Mouse (Mus musculus): ENCODE results near the gene Far2. TPM values are rescaled to one million over a fixed set of nuclear protein-coding genes. Genes with fewer than 3 reads are reported as not detected.
A peak's percentile ranks its signal among the peaks of the same experiment; 100 is the strongest.
"Not testable (repeated sequence)": the region's sequence is repeated elsewhere in the genome, so short reads cannot be mapped to it uniquely, and the experiment has no call there.

The Far2 gene
- polyA plus RNA-seq, 1 experiment from 2014 or later = 1.4 TPM

DNA sequence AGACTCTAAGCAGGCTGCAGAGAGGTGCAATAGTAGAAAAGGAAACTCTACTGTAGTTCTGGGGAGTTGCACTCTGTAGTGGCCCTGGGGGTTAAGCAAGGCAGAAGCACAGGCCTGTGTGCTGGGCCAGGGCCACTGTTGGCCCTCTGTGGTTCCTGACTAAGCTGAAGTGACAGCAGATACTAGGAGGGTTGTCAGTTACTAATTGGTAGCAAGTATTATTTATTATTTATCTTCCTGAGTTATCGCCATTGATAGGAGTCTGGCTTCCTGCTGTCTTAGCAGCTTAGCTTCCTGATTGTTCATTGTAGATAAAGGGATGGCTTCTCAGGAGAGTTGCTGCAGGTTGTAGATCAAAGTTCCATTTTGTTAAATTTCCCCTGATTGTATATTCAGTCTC is 73.6 kb downstream of the Far2 start:
- no peak overlapping the region for H3K27ac ChIP-seq (replicated peaks)
- no peak overlapping the region for H3K4me2 ChIP-seq
- no peak overlapping the region for H3K9ac ChIP-seq
- H3K27me3 ChIP-seq (replicated peaks) = no peaks in the 10 kb centered on the region
- no peaks in the 10 kb centered on the region for H3K36me3 ChIP-seq
- H3K4me3 ChIP-seq = no peak overlapping the region
- ATAC-seq (ENCODE audit: extremely low read depth, insufficient number of reproducible peaks, low FRiP score, low TSS enrichment) = no peak
- 69% methylated on average over 1 of the region's 1 CpGs for WGBS
- H3K9me3 ChIP-seq = no peaks in the 10 kb centered on the region
- no peaks in the 10 kb centered on the region for H3K4me1 ChIP-seq

DNA sequence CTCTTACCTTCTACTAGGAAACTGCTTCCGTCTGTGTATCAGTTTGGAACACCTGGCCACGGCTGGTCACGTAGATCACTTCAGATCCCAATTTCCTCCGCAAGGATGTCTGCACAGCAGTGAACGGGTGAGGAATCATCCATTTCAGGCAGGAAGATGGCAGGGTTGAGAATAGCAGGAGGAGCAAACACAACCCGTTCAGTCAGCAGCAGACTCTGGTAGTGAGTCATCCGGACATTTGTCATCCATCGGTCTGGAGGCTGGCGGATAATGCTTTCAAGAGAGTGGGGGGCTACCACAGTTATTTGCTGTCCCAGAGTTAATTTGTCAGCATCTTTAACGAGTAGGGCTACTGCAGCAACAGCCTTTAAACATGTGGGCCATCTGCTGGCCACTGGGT is 79.8 kb downstream of the Far2 start:
- not testable (repeated sequence) for H3K4me2 ChIP-seq; H3K4me1 ChIP-seq; H3K36me3 ChIP-seq; H3K4me3 ChIP-seq; ATAC-seq (ENCODE audit: extremely low read depth, insufficient number of reproducible peaks, low FRiP score, low TSS enrichment); H3K9me3 ChIP-seq; H3K27ac ChIP-seq (replicated peaks); H3K9ac ChIP-seq; H3K27me3 ChIP-seq (replicated peaks)
- WGBS = 59% methylated on average over 10 of the region's 10 CpGs

DNA sequence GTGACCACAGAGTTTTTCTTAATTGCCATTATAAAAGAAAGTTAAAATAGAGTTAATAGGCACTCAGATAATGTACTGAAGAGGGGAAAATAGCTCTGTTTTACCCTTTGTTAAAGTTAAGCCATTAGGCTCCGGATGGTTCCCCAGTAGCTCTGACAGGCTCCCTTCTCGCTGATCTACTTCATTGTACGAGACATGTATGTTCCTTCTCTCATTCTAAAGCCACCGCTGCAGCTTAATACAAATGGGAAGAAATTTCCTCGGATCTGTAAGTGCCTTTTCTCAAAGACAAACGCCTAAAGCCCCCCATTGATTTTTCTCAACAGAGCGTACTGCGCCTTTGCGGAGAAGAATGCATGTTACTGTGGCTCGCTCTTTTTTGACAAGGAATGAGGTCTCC is 85.3 kb downstream of the Far2 start:
- Histone ChIP-seq H3K4me1 (no peaks in the 10 kb centered on the region), H3K9ac (no peak overlapping the region), H3K4me3 (no peak overlapping the region), H3K4me2 (no peak overlapping the region), H3K27ac (replicated peaks) (no peak overlapping the region), H3K27me3 (replicated peaks) (no peaks in the 10 kb centered on the region), H3K9me3 (no peaks in the 10 kb centered on the region), H3K36me3 (no peaks in the 10 kb centered on the region)
- 70% methylated on average over 10 of the region's 10 CpGs for WGBS
- no peak for ATAC-seq (ENCODE audit: extremely low read depth, insufficient number of reproducible peaks, low FRiP score, low TSS enrichment)

DNA sequence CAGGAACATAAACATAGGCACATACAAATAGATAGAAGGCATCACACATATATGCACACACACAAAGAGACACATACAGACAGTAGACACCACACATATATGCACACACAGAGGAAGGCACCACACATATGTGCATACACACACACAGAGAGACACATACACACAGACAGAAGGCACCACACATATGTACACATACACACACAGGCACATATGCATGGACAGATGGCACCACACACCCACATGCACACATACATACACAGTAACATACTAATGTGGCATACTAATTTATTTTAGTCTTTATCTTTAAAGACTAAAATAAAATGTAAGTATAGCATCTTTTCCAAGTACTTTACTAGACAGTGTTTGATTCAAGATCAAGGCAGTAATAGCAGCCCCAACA is 86.5 kb downstream of the Far2 start:
- Histone ChIP-seq H3K9me3 (no peaks in the 10 kb centered on the region), H3K27me3 (replicated peaks) (peaks cover 2% of the 10 kb centered on the region; the same call in 1 of the 2 replicates), H3K9ac (no peak overlapping the region), H3K4me3 (no peak overlapping the region), H3K27ac (replicated peaks) (no peak overlapping the region), H3K36me3 (no peaks in the 10 kb centered on the region), H3K4me1 (no peaks in the 10 kb centered on the region), H3K4me2 (no peak overlapping the region)
- ATAC-seq (ENCODE audit: extremely low read depth, insufficient number of reproducible peaks, low FRiP score, low TSS enrichment) = no peak

DNA sequence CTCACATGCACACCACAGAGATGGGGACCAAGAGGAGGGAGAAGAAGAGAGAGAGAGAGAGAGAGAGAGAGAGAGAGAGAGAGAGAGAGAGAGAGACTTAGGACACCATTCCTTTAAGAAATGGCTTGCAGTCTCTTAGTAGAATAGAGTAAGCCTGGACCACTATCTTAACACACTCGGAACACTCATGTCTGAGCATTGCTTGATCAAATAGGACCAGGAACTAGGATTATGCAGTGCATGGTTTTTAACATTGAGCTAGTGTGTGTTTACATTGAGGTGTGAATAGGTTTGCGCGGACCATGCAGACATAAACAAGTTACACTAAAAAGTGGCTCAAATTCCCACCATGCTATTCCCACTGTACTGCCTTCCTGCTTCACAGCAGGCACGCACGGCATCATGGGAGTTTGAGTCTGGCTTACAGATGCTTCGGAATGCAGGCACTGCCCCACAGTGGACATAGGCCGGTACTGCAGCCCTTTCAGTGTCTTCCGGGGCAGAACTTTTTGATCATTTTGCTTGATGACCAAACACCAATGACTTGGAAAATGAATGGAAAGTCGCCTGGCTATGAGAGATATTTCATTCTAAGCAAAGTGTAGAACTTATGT is 88.8 kb downstream of the Far2 start:
- no peaks in the 10 kb centered on the region for H3K36me3 ChIP-seq
- H3K9ac ChIP-seq = no peak overlapping the region
- WGBS = 28% methylated on average over 9 of the region's 9 CpGs
- no peak overlapping the region for H3K27ac ChIP-seq (replicated peaks)
- no peak overlapping the region for H3K4me3 ChIP-seq
- H3K4me2 ChIP-seq = 0 out of 2 replicates have a peak overlapping the region, but pooled peaks have one; percentile 20
- H3K4me1 ChIP-seq = no peaks in the 10 kb centered on the region
- peaks cover 6% of the 10 kb centered on the region; the same call in 1 of the 2 replicates for H3K27me3 ChIP-seq (replicated peaks)
- no peaks in the 10 kb centered on the region for H3K9me3 ChIP-seq
- no peak for ATAC-seq (ENCODE audit: extremely low read depth, insufficient number of reproducible peaks, low FRiP score, low TSS enrichment)

DNA sequence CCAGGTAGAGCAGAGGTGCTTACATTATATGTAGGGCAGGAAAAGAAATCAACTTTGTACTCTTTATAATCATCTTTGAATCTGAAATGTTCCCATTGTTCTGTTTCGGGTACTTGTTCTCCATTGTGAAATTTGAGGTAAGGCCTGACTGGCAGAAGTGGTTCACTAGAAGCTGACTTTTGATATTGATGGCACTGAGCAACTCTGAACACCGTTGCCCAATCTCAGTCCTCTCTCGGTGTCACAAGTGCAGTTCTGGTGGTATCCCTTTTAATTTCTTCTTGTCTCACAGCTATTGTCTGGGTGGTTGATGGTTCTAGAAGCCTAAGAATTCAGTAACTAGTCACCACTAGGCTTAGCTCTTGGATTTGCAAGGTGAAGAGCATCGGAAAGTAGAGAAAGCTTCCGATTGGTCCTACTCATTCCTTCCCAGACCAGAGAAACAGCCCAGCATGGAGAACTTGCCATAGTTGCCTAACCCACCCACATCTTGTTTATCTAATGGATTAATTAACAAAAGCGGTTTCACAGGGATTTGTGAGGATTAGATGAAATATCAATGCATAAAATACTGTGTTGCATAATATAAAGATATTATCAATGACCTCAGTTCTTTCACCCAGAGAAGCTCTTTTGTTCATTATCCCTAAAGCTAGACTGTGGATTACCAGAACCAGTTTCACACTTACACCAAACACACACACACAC is 92.4 kb downstream of the Far2 start:
- ATAC-seq (ENCODE audit: extremely low read depth, insufficient number of reproducible peaks, low FRiP score, low TSS enrichment) = no peak
- Histone ChIP-seq H3K36me3 (no peaks in the 10 kb centered on the region), H3K27ac (replicated peaks) (no peak overlapping the region), H3K4me3 (no peak overlapping the region), H3K4me2 (no peak overlapping the region), H3K9me3 (no peaks in the 10 kb centered on the region), H3K27me3 (replicated peaks) (peaks cover 6% of the 10 kb centered on the region; the same call in 1 of the 2 replicates), H3K4me1 (no peaks in the 10 kb centered on the region), H3K9ac (no peak overlapping the region)
- 77% methylated on average over 6 of the region's 6 CpGs for WGBS

DNA sequence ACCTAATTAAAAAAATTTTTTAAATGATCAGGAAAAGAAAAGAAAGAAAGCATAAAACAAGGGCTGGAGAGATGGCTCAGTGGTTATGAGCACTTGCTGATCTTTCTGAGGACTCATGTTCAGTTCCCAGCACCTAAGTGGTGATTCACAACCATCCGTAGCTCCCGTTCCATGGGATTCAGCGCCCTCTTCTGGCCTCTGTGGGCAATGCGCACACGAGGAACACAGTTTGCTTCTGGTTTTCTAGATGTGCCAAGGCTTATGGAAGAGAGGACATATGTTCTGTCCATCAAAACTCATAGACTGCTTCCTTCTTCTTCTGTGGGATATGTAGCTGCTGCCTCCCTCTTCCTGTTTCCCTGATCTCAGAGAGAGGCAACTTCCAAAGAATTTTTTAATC is 94.8 kb downstream of the Far2 start:
- Histone ChIP-seq H3K9ac (no peak overlapping the region), H3K36me3 (no peaks in the 10 kb centered on the region), H3K9me3 (no peaks in the 10 kb centered on the region), H3K27ac (replicated peaks) (no peak overlapping the region), H3K4me1 (no peaks in the 10 kb centered on the region), H3K4me3 (no peak overlapping the region), H3K27me3 (replicated peaks) (peaks cover 6% of the 10 kb centered on the region; the same call in 1 of the 2 replicates), H3K4me2 (no peak overlapping the region)
- ATAC-seq (ENCODE audit: extremely low read depth, insufficient number of reproducible peaks, low FRiP score, low TSS enrichment) = no peak
- 72% methylated on average over 5 of the region's 5 CpGs for WGBS

DNA sequence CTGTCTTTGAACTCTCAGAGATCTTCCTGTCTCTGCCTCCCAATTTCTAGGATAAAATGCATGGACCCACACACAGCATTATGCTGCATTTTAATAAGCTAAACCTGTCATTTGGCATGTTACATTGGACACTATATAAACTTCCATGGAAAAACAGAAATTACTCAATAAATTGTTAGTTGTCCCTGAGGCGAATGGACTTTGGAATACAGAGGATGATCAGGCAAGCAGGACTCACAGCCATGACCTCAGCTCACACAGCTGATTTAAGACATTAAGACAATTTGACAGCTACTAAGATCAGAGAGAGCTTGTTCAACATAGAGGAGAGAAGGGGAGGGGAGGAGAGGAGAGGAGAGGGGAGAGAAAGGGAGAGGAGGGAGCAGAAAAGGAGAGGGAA is 95.4 kb downstream of the Far2 start:
- ATAC-seq (ENCODE audit: extremely low read depth, insufficient number of reproducible peaks, low FRiP score, low TSS enrichment) = no peak
- Histone ChIP-seq H3K4me1 (no peaks in the 10 kb centered on the region), H3K9me3 (no peaks in the 10 kb centered on the region), H3K36me3 (no peaks in the 10 kb centered on the region), H3K9ac (no peak overlapping the region), H3K4me2 (no peak overlapping the region), H3K27me3 (replicated peaks) (peaks cover 6% of the 10 kb centered on the region; the same call in 1 of the 2 replicates), H3K27ac (replicated peaks) (no peak overlapping the region), H3K4me3 (no peak overlapping the region)
- WGBS = 82% methylated on average over 1 of the region's 1 CpGs

DNA sequence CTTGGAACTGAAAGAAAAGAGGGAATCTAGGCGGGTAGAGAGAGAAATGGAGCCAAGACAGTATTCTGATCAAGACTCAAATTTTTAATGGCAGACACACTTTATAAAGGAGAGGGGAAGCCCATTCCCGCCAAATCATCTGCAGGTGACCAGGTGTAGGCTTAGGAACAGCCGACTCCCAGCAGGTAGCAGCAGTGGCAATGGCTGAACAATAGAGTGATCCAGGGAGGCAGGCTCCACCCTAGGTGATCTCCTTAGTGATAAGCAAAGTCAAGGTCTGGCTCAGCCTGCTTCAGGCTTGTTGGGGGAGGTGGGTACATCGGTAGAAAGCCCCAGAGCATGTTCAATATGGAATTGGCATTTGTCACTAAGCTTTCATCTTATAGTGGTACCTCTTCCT is 105.2 kb downstream of the Far2 start:
- H3K27me3 ChIP-seq (replicated peaks); H3K9me3 ChIP-seq; H3K4me2 ChIP-seq; H3K4me3 ChIP-seq; H3K9ac ChIP-seq; H3K4me1 ChIP-seq; ATAC-seq (ENCODE audit: extremely low read depth, insufficient number of reproducible peaks, low FRiP score, low TSS enrichment); H3K36me3 ChIP-seq; H3K27ac ChIP-seq (replicated peaks): not testable (repeated sequence)
- WGBS = 48% methylated on average over 4 of the region's 4 CpGs

DNA sequence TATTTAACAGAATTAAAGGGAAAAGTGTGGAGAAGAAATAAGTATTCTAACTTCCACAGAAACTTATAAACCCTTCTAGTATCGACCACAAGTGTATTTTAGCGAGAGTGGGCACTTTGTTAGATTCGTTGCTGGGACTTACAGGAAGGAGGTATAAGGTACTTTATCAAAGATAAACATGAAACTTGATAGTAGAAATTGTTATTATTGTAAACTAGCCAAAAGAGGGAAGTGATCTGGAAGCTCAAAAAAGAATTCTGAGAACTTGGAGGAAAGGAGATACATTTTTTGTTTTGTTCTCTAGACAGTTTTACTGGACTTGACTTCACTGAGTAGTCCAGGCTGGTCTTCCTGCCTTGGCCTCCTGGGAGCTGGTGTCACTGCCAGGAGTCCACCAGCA is 125.8 kb downstream of the Far2 start:
- Histone ChIP-seq H3K27ac (replicated peaks) (no peak overlapping the region), H3K9ac (no peak overlapping the region), H3K9me3 (peaks cover 3% of the 10 kb centered on the region), H3K4me1 (peaks cover 19% of the 10 kb centered on the region), H3K36me3 (no peaks in the 10 kb centered on the region), H3K4me2 (no peak overlapping the region), H3K27me3 (replicated peaks) (no peaks in the 10 kb centered on the region), H3K4me3 (no peak overlapping the region)
- WGBS = 54% methylated on average over 3 of the region's 3 CpGs
- no peak for ATAC-seq (ENCODE audit: extremely low read depth, insufficient number of reproducible peaks, low FRiP score, low TSS enrichment)

DNA sequence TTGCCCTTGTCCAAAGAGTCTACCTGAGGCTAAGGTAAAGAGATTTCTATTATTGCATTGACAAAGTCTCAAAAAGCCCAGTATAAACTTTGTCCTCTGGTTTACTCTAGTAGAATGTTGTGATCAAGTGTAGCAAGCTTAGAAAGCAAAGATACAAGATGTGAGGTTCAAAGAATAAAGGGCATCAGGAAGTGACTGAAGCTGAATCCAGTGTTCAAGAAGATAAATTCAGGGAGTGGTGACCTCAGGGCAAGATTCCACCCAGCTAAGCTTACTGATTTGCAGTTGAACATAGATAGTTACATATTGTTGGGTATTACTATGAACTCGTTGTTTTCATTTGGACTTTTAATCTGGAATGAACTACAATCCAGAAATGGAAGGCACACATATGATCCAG is 138.6 kb downstream of the Far2 start:
- Histone ChIP-seq H3K9ac (no peak overlapping the region), H3K27me3 (replicated peaks) (no peaks in the 10 kb centered on the region), H3K4me2 (no peak overlapping the region), H3K4me1 (no peaks in the 10 kb centered on the region), H3K27ac (replicated peaks) (no peak overlapping the region), H3K4me3 (no peak overlapping the region), H3K36me3 (peaks cover 95% of the 10 kb centered on the region), H3K9me3 (no peaks in the 10 kb centered on the region)
- ATAC-seq (ENCODE audit: extremely low read depth, insufficient number of reproducible peaks, low FRiP score, low TSS enrichment) = no peak
- 78% methylated on average over 1 of the region's 1 CpGs for WGBS
